Mouse (Mus musculus): ENCODE measurements around the gene Erc2.

- TF ChIP-seq MYOD1 (IDR thresholded peaks at IDR 0.05; ENCODE audit: control insufficient read depth in 1 of 3, insufficient read length in 2 of 3, low read depth in 2 of 3), result no peak
- no peak for TF ChIP-seq E2F4 (IDR thresholded peaks at IDR 0.05; ENCODE audit: insufficient read depth)
- TF ChIP-seq POLR2A (IDR thresholded peaks at IDR 0.05; ENCODE audit: insufficient read length, low read depth), result no peak
- no peak for TF ChIP-seq MAX (IDR thresholded peaks at IDR 0.05; ENCODE audit: low read depth)
- TF ChIP-seq REST (IDR thresholded peaks at IDR 0.05; ENCODE audit: insufficient read depth, insufficient read length), result no peak
- TF ChIP-seq POLR2AphosphoS2 (IDR thresholded peaks at IDR 0.05; ENCODE audit: insufficient read length, low read depth), result no peak
- no peak for TF ChIP-seq TCF12 (IDR thresholded peaks at IDR 0.05; ENCODE audit: insufficient read depth, poor library complexity, severe bottlenecking)
Measured at GRCm38 (mm10) chr14:28164642-28165408, 542.6 kb downstream of the Erc2 start.
